Mouse (Mus musculus) MEL (cell line): Measurements from ENCODE around the gene Dnase1l2. TPM values are rescaled to one million over a fixed set of nuclear protein-coding genes. Genes with fewer than 3 reads are reported as not detected.

Experiments
- DNase-seq: peaks from one replicate; pipeline ENCODE4 v3.0.0; 2011; ENCODE audit warnings: low read depth, low spot score
- H3K27ac ChIP-seq: 2 replicates; pipeline ENCODE4 v1.5.1; 2012; ENCODE audit warnings: low read depth, mild to moderate bottlenecking, control low read depth, low read length, moderate library complexity; ENCODE audit not compliant: control insufficient read depth
- H3K27me3 ChIP-seq, 2 experiments: fragments of 150-350 bp in 1 of 2; sonication (generic) in 1 of 2; 2 replicates each; pipeline ENCODE4 v1.6.1; 2012; ENCODE audit warnings: low read length in 2 of 2, mild to moderate bottlenecking in 2 of 2, improper control_type of control experiment in 1 of 2, moderate library complexity in 1 of 2; ENCODE audit not compliant: insufficient read depth in 2 of 2, control insufficient read depth in 1 of 2
- H3K36me3 ChIP-seq, 2 experiments: 2 replicates each; pipeline ENCODE4 v1.6.1; 2012 to 2014; ENCODE audit warnings: low read length in 2 of 2, improper control_type of control experiment in 1 of 2, inconsistent platforms in 1 of 2, mild to moderate bottlenecking in 1 of 2; ENCODE audit not compliant: insufficient read depth in 2 of 2, control insufficient read depth in 1 of 2
- H3K4me1 ChIP-seq, 2 experiments: fragments of 150-350 bp in 1 of 2; sonication (generic) in 1 of 2; 2 replicates each; pipeline ENCODE4 v1.6.1; 2012; ENCODE audit warnings: low read length in 2 of 2, improper control_type of control experiment in 1 of 2, mild to moderate bottlenecking in 1 of 2; ENCODE audit not compliant: insufficient read depth in 2 of 2, control insufficient read depth in 1 of 2
- H3K4me3 ChIP-seq, 2 experiments: fragments of 150-350 bp in 1 of 2; sonication (generic) in 1 of 2; 2 replicates each; pipeline ENCODE4 v1.5.1; 2012; ENCODE audit warnings: low read depth in 2 of 2, low read length in 2 of 2, mild to moderate bottlenecking in 2 of 2, moderate library complexity in 2 of 2, control low read depth in 1 of 2, improper control_type of control experiment in 1 of 2; ENCODE audit not compliant: control insufficient read depth in 1 of 2, insufficient read depth in 1 of 2
- H3K79me2 ChIP-seq: 2 replicates; pipeline ENCODE4 v1.6.1; 2012; ENCODE audit warnings: mild to moderate bottlenecking, low read length, moderate library complexity; ENCODE audit not compliant: control insufficient read depth, poor library complexity, insufficient read depth
- H3K9ac ChIP-seq: 2 replicates; pipeline ENCODE4 v1.6.1; 2012; ENCODE audit warnings: low read depth, mild to moderate bottlenecking, control low read depth, low read length, moderate library complexity; ENCODE audit not compliant: control insufficient read depth, poor library complexity, severe bottlenecking
- H3K9me3 ChIP-seq: fragments of 150-350 bp; sonication (generic); replicated peaks from 2 replicates; pipeline ENCODE4 v1.6.1; 2012; ENCODE audit warnings: mild to moderate bottlenecking, low read length, improper control_type of control experiment, moderate library complexity; ENCODE audit not compliant: insufficient read depth
- CHD1 ChIP-seq: IDR thresholded peaks from 2 replicates; pipeline ENCODE4 v1.6.1; 2012; ENCODE audit warnings: low read depth, mild to moderate bottlenecking, inconsistent platforms, low read length, improper control_type of control experiment
- CHD2 ChIP-seq: IDR thresholded peaks from 2 replicates; pipeline ENCODE4 v1.6.1; 2011; ENCODE audit warnings: low read length, improper control_type of control experiment
- E2F4 ChIP-seq: IDR thresholded peaks from 2 replicates; pipeline ENCODE4 v1.6.1; 2011; ENCODE audit warnings: low read depth, low read length, improper control_type of control experiment, borderline replicate concordance
- ELF1 ChIP-seq: IDR thresholded peaks from 2 replicates; pipeline ENCODE4 v1.6.1; 2014; ENCODE audit warnings: low read depth, mild to moderate bottlenecking, inconsistent platforms, low read length, improper control_type of control experiment, moderate library complexity
- EP300 ChIP-seq, 2 experiments: IDR thresholded peaks; 2 replicates each; pipeline ENCODE4 v1.6.1; 2011; ENCODE audit warnings: improper control_type of control experiment in 2 of 2, low read length in 2 of 2, low read depth in 1 of 2, mild to moderate bottlenecking in 1 of 2
- GABPA ChIP-seq: IDR thresholded peaks from 2 replicates; pipeline ENCODE4 v1.6.1; 2012; ENCODE audit warnings: low read depth, mild to moderate bottlenecking, inconsistent platforms, low read length, improper control_type of control experiment, moderate library complexity
- GATA1 ChIP-seq: IDR thresholded peaks from 2 replicates; pipeline ENCODE4 v1.6.1; 2011; ENCODE audit warnings: low read depth, low read length, improper control_type of control experiment
- HCFC1 ChIP-seq: IDR thresholded peaks from 2 replicates; pipeline ENCODE4 v1.6.1; 2012; ENCODE audit warnings: low read depth, mild to moderate bottlenecking, inconsistent platforms, low read length, improper control_type of control experiment, moderate library complexity
- JUND ChIP-seq: IDR thresholded peaks from 2 replicates; pipeline ENCODE4 v1.6.1; 2011; ENCODE audit warnings: low read depth, mild to moderate bottlenecking, improper control_type of control experiment, low read length
- KAT2A ChIP-seq: conservative IDR thresholded peaks from 2 replicates; pipeline ENCODE4 v1.6.1; 2012; ENCODE audit warnings: low read depth, low read length, improper control_type of control experiment, inconsistent platforms
- MAFK ChIP-seq: IDR thresholded peaks from 2 replicates; pipeline ENCODE4 v1.6.1; 2011; ENCODE audit warnings: low read depth, mild to moderate bottlenecking, low read length, improper control_type of control experiment, borderline replicate concordance
- MAX ChIP-seq: IDR thresholded peaks from 2 replicates; pipeline ENCODE4 v1.6.1; 2011; ENCODE audit warnings: low read length, improper control_type of control experiment
- MAZ ChIP-seq: IDR thresholded peaks from 2 replicates; pipeline ENCODE4 v1.6.1; 2012; ENCODE audit warnings: low read depth, mild to moderate bottlenecking, inconsistent platforms, low read length, improper control_type of control experiment
- MXI1 ChIP-seq: IDR thresholded peaks from 2 replicates; pipeline ENCODE4 v1.6.1; 2011; ENCODE audit warnings: mild to moderate bottlenecking, low read depth, low read length, improper control_type of control experiment
- MYB ChIP-seq: IDR thresholded peaks from 2 replicates; pipeline ENCODE4 v1.6.1; 2011; ENCODE audit warnings: mild to moderate bottlenecking, low read depth, low read length, improper control_type of control experiment
- NRF1 ChIP-seq: IDR thresholded peaks from 2 replicates; pipeline ENCODE4 v1.6.1; 2014; ENCODE audit warnings: low read depth, mild to moderate bottlenecking, inconsistent platforms, low read length, improper control_type of control experiment, moderate library complexity; ENCODE audit not compliant: poor library complexity, insufficient read depth, severe bottlenecking
- POLR2A ChIP-seq, 2 experiments: IDR thresholded peaks; 2 replicates each; pipeline ENCODE4 v1.6.1; 2011 to 2012; ENCODE audit warnings: low read length in 2 of 2, mild to moderate bottlenecking in 2 of 2, control low read depth in 1 of 2, improper control_type of control experiment in 1 of 2, low read depth in 1 of 2, moderate library complexity in 1 of 2; ENCODE audit not compliant: control insufficient read depth in 1 of 2, insufficient read depth in 1 of 2, poor library complexity in 1 of 2
- POLR2AphosphoS5 ChIP-seq: IDR thresholded peaks from 2 replicates; pipeline ENCODE4 v1.6.1; 2012; ENCODE audit warnings: low read depth, borderline replicate concordance, mild to moderate bottlenecking, inconsistent platforms, low read length, moderate library complexity, mixed read lengths
- USF1 ChIP-seq: IDR thresholded peaks from 2 replicates; pipeline ENCODE4 v1.6.1; 2014; ENCODE audit warnings: low read depth, mild to moderate bottlenecking, inconsistent platforms, low read length, improper control_type of control experiment, moderate library complexity
- ZKSCAN1 ChIP-seq: IDR thresholded peaks from 2 replicates; pipeline ENCODE4 v1.6.1; 2012; ENCODE audit warnings: low read depth, mild to moderate bottlenecking, inconsistent platforms, low read length, improper control_type of control experiment, moderate library complexity
- ZMIZ1 ChIP-seq: IDR thresholded peaks from 2 replicates; pipeline ENCODE4 v1.6.1; 2012; ENCODE audit warnings: low read depth, mild to moderate bottlenecking, inconsistent platforms, low read length, improper control_type of control experiment, moderate library complexity
- ZNF384 ChIP-seq: IDR thresholded peaks from 2 replicates; pipeline ENCODE4 v1.6.1; 2012; ENCODE audit warnings: low read depth, mild to moderate bottlenecking, inconsistent platforms, low read length, improper control_type of control experiment
- polyA plus RNA-seq, 2 experiments: library from polyadenylated mRNA; stranded (reverse) in 1 of 2; unstranded in 1 of 2; fragments of >175 nt in 1 of 2; fragments of >200 nt in 1 of 2; gene quantifications; 2 replicates each; pipeline versions ENCODE4 v1.2.1 to v1.2.4; 2012; ENCODE audit warnings: low replicate concordance in 2 of 2, low read depth in 1 of 2; ENCODE audit not compliant: insufficient read length in 2 of 2, insufficient read depth in 1 of 2, missing spikeins in 1 of 2
- total RNA-seq: library from RNA; depleted of rRNA; stranded (reverse); fragments of 300-350 nt; gene quantifications from 2 replicates; pipeline ENCODE4 v1.2.3, GENCODE M21; 2012

Dnase1l2 gene
- total and polyA plus RNA-seq, 3 experiments = 0.62 to 1.8 TPM; not detected in 1

- Histone ChIP-seq H3K36me3 (peaks cover 0 to 16% of the 10 kb centered on the region in 2 experiments; a peak in 2 of 4 replicates), H3K9ac (no peak overlapping the region), H3K9me3 (no peaks in the 10 kb centered on the region), H3K27me3 (no peaks in the 10 kb centered on the region), H3K4me1 (peaks cover 0 to 25% of the 10 kb centered on the region in 2 experiments), H3K79me2 (peaks cover 29% of the 10 kb centered on the region), H3K27ac (no peak overlapping the region), H3K4me3 (no peak overlapping the region)
- no peak for DNase-seq
- TF ChIP-seq CHD1 = no peak
- no peak for TF ChIP-seq POLR2A (IDR thresholded peaks at IDR 0.05; ENCODE audit: control insufficient read depth in 1 of 2, insufficient read depth in 1 of 2, low read depth in 1 of 2, low read length in 2 of 2, poor library complexity in 1 of 2)
- TF ChIP-seq POLR2AphosphoS5 = no peak
- TF ChIP-seq ZMIZ1 = no peak
- no peak for TF ChIP-seq KAT2A
- no peak for TF ChIP-seq E2F4
- TF ChIP-seq GATA1 = no peak
- TF ChIP-seq MYB = no peak
- TF ChIP-seq MAFK = no peak
- no peak for TF ChIP-seq MAX
- no peak for TF ChIP-seq HCFC1
- no peak for TF ChIP-seq ELF1
- no peak for TF ChIP-seq GABPA
- no peak for TF ChIP-seq MXI1
- no peak for TF ChIP-seq CHD2
- no peak for TF ChIP-seq MAZ
- TF ChIP-seq JUND = no peak
- TF ChIP-seq USF1 = no peak
Observed at GRCm38 (mm10) chr17:24475586-24475985, 32.7 kb upstream of the Dnase1l2 start.

DNA sequence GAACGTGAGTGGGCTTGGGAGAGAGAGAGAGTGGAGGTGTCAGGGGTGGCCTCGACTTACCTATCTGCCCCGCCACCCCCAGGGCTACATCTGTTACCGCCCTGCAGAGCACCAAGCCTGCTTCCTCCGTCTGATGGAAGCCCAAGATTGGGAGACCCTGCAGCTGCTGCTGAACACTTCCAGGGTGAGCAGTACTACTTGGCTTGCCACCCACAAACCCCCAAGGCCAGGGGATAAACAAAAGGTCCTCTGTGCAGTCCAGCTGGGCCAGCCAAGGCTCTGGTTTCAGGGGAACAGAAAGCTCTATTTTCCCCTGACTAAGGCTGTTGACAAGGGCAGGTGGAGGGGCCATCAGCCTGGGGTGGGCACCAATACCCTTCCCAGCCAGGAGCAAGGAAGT, 31.7 kb upstream of the Dnase1l2 start:
- Histone ChIP-seq H3K27me3 (no peaks in the 10 kb centered on the region), H3K4me1 (peaks cover 0 to 20% of the 10 kb centered on the region in 2 experiments; a peak in 3 of 4 replicates), H3K9me3 (no peaks in the 10 kb centered on the region), H3K27ac (no peak overlapping the region), H3K36me3 (peaks cover 0 to 12% of the 10 kb centered on the region in 2 experiments; a peak in 2 of 4 replicates), H3K9ac (no peak overlapping the region), H3K4me3 (no peak overlapping the region), H3K79me2 (peaks cover 32% of the 10 kb centered on the region)
- DNase-seq = no peak
- TF ChIP-seq NRF1 (no peak), EP300 (IDR thresholded peaks at IDR 0.05; ENCODE audit: low read depth in 1 of 2, low read length in 2 of 2) (no peak), KAT2A (no peak), JUND (no peak), ZKSCAN1 (no peak), ZNF384 (no peak), MAZ (no peak)
